Mouse (Mus musculus) bone marrow macrophage, adult 2 months (primary cell): ENCODE data around the gene Lmbr1.

Experiments used
- CTCF ChIP-seq: IDR thresholded peaks from 2 replicates; pipeline ENCODE4 v1.5.1; 2012; ENCODE audit warnings: low read depth, mild to moderate bottlenecking, low read length, moderate library complexity
- POLR2A ChIP-seq: IDR thresholded peaks from 2 replicates; pipeline ENCODE4 v1.6.1; 2012; ENCODE audit warnings: mild to moderate bottlenecking, low read depth, low read length, borderline replicate concordance

DNA sequence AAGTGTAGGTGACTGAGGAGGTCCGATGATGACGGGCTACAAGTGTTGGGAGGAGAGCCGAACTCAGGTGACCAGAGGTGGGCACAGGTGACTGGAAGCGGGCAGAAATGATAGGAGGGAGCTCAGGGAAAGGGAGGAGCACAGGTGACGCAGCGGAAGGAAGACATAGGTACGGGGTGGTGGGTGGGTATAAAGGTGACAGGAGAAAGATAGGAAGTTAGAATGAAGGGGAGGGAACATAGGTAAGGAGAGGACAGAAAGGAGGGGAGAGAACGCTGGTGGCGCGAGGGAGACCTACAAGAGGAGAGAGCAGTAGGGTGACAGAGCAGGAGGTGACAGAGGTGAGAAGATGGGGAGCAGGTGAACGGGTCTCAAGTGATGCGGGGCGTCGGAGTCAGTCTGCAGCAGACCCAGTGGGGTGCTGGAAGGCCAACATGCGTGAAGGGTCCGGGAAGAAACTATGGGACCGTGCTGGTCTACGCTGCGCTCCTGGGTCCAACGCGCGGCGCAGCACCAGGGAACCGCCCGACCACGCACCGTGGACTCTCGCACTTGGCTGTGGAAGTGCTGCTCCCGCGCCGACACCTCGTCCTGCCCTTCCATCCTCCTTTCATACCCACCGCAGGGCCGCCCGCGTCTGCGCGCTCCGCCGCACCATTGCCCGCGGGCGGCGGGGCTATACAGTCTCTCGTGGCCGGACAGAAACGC is 446 bp downstream of the Lmbr1 start:
- TF ChIP-seq POLR2A, result no peak
- no peak for TF ChIP-seq CTCF
